Mouse (Mus musculus): ENCODE measurements around the gene Nr5a2. TPM values are rescaled to one million over a fixed set of nuclear protein-coding genes. Genes with fewer than 3 reads are reported as not detected.
A peak's percentile ranks its signal among the peaks of the same experiment; 100 is the strongest.

Nr5a2 gene
- polyA plus RNA-seq, 1 experiment from 2014 or later = 0.70 TPM

DNA sequence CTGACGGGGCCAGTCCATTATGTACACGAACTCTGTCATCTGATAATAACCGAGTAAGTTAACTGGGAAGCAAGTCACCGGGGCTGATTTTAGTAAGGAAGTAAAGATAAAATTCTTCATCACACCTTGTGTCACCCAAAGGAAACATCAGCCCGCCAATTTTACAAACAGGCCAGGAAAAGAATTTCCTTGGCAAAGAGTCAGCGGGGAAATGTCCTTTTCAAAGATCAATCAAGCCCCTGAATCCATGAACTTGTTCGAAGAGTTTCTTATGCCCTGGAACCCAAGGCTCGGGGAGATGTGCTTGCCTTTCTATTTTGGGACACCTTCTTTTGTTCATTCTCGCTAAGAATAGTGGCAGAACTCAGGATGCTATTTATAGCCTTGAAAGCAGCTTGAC lies 41.5 kb downstream of the Nr5a2 start:
- no peak for ATAC-seq (ENCODE audit: low FRiP score, low TSS enrichment)
- Histone ChIP-seq H3K9me3 (ENCODE audit: low read length) (no peaks in the 10 kb centered on the region), H3K9ac (replicated peaks; ENCODE audit: low read length) (no peak overlapping the region), H3K4me3 (ENCODE audit: low read length) (no peak overlapping the region), H3K36me3 (ENCODE audit: insufficient read depth, low read length) (no peaks in the 10 kb centered on the region), H3K27ac (ENCODE audit: low read length) (no peak overlapping the region), H3K4me2 (replicated peaks; ENCODE audit: low read depth, low read length) (no peak overlapping the region), H3K27me3 (ENCODE audit: insufficient read depth, low read length) (peaks cover 36% of the 10 kb centered on the region), H3K4me1 (ENCODE audit: insufficient read depth, low read length) (no peaks in the 10 kb centered on the region)
- WGBS = 59% methylated on average over 9 of the region's 9 CpGs

DNA sequence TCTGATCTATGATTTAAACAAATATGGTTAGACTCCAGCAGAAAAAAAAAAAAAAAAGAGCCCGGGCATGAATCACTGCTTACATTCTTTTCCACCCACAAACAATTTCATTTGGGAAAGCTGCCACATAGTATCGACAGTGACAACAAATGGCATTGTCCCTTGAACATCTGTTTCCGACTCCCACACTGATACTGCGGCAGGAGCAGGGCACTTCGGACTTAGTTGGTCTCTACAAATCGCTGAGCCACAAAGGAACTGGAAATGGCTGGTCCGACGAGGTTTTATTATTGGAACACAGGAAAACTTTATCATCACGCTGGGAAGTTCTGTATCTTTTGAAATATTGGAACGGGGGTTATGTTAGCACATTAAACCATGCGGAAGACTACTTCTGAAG lies 44.8 kb downstream of the Nr5a2 start:
- H3K27ac ChIP-seq (ENCODE audit: low read length) = no peak overlapping the region
- no peak for ATAC-seq (ENCODE audit: low FRiP score, low TSS enrichment)
- H3K36me3 ChIP-seq (ENCODE audit: insufficient read depth, low read length) = no peaks in the 10 kb centered on the region
- H3K9ac ChIP-seq (replicated peaks; ENCODE audit: low read length) = no peak overlapping the region
- H3K4me3 ChIP-seq (ENCODE audit: low read length) = no peak overlapping the region
- no peak overlapping the region for H3K4me2 ChIP-seq (replicated peaks; ENCODE audit: low read depth, low read length)
- H3K27me3 ChIP-seq (ENCODE audit: insufficient read depth, low read length) = peaks cover 41% of the 10 kb centered on the region
- no peaks in the 10 kb centered on the region for H3K9me3 ChIP-seq (ENCODE audit: low read length)
- peaks cover 5% of the 10 kb centered on the region for H3K4me1 ChIP-seq (ENCODE audit: insufficient read depth, low read length)
- 32% methylated on average over 11 of the region's 11 CpGs for WGBS

DNA sequence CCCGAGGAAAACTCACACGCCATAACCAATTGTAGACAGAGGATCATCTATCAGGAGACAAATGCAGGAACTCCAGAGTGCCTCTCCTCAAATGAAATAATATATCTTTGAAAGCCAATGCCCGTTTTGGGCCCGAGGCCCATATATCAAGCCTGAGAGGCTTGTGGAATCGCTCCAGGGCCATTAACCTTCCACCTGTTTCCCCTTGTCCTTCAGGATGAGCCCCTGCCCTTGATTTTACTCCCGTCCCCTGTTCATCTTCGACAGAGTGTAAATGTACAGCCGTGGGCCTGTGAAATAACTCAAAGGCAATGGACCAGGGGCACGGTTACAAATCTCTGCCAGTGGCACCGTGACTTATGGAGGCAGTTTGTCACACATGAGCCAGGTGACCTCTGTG lies 48.3 kb downstream of the Nr5a2 start:
- no peak overlapping the region for H3K4me3 ChIP-seq (ENCODE audit: low read length)
- H3K27me3 ChIP-seq (ENCODE audit: insufficient read depth, low read length) = peaks cover 35% of the 10 kb centered on the region
- no peaks in the 10 kb centered on the region for H3K36me3 ChIP-seq (ENCODE audit: insufficient read depth, low read length)
- H3K9me3 ChIP-seq (ENCODE audit: low read length) = no peaks in the 10 kb centered on the region
- no peak overlapping the region for H3K9ac ChIP-seq (replicated peaks; ENCODE audit: low read length)
- peak; percentile 79 for ATAC-seq (ENCODE audit: low FRiP score, low TSS enrichment)
- H3K27ac ChIP-seq (ENCODE audit: low read length) = no peak overlapping the region
- no peak overlapping the region for H3K4me2 ChIP-seq (replicated peaks; ENCODE audit: low read depth, low read length)
- 13% methylated on average over 10 of the region's 10 CpGs for whole genome bisulfite sequencing
- H3K4me1 ChIP-seq (ENCODE audit: insufficient read depth, low read length) = peaks cover 5% of the 10 kb centered on the region

DNA sequence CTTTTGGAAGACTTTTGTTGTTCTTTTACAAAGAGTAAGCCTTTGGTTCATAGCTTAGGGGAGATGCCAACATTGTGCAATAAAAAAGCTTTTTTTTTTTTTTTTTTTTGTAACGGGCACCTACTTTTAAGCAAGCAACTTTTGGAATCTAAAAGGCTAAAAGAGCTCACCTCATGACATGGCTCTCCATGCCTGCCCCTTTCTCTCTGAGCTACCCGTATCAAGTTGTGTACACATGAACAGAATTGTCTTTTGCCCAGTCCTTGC lies 48.7 kb downstream of the Nr5a2 start:
- Histone ChIP-seq H3K9ac (replicated peaks; ENCODE audit: low read length) (no peak overlapping the region), H3K9me3 (ENCODE audit: low read length) (no peaks in the 10 kb centered on the region), H3K36me3 (ENCODE audit: insufficient read depth, low read length) (no peaks in the 10 kb centered on the region), H3K4me3 (ENCODE audit: low read length) (no peak overlapping the region), H3K27ac (ENCODE audit: low read length) (no peak overlapping the region), H3K27me3 (ENCODE audit: insufficient read depth, low read length) (peaks cover 33% of the 10 kb centered on the region), H3K4me1 (ENCODE audit: insufficient read depth, low read length) (peaks cover 5% of the 10 kb centered on the region), H3K4me2 (replicated peaks; ENCODE audit: low read depth, low read length) (no peak overlapping the region)
- WGBS = 43% methylated on average over 2 of the region's 2 CpGs
- no peak for ATAC-seq (ENCODE audit: low FRiP score, low TSS enrichment)

DNA sequence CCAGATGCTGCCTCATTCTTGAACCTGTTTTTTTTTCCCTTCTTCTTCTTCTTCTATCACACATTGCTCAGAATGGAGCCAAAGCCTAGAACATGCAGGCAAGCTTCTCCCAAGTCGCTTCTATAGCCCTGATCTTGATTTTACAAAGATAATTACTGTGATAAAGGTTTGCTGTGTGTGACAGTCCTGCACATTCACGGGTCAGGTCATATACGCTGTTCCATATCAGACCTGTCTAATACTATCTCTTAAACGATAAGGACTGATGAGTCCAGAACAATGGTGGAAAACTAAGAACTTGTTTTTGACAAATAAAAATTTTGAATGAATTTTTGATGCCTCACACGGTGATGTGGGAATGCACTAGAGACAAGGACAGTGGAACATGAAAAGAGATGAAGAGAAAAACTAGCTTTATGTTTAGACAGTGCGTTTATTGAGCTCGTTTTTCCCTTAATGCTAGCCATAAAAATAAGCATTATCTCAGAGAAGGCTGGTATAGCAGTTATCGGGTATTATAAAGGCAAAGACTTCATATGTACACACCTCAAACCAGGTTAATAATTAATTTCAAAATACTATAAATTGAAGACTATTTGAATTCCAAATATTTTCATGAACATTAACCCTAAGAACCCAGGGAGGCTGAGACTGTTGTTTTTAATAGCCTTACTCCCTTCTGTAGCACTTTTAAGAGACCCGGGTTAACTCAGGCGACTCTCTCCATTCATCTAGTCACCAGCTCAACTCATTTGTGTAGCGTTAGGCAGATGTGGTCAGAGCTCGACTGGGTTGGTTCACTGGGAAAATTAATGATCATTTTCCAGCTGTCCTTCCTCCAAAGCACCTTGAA lies 49.3 kb downstream of the Nr5a2 start:
- Histone ChIP-seq H3K9ac (replicated peaks; ENCODE audit: low read length) (no peak overlapping the region), H3K4me1 (ENCODE audit: insufficient read depth, low read length) (peaks cover 5% of the 10 kb centered on the region), H3K36me3 (ENCODE audit: insufficient read depth, low read length) (no peaks in the 10 kb centered on the region), H3K9me3 (ENCODE audit: low read length) (no peaks in the 10 kb centered on the region), H3K4me2 (replicated peaks; ENCODE audit: low read depth, low read length) (no peak overlapping the region), H3K27ac (ENCODE audit: low read length) (no peak overlapping the region), H3K4me3 (ENCODE audit: low read length) (no peak overlapping the region), H3K27me3 (ENCODE audit: insufficient read depth, low read length) (peaks cover 28% of the 10 kb centered on the region)
- WGBS = 42% methylated on average over 12 of the region's 12 CpGs
- no peak for ATAC-seq (ENCODE audit: low FRiP score, low TSS enrichment)

DNA sequence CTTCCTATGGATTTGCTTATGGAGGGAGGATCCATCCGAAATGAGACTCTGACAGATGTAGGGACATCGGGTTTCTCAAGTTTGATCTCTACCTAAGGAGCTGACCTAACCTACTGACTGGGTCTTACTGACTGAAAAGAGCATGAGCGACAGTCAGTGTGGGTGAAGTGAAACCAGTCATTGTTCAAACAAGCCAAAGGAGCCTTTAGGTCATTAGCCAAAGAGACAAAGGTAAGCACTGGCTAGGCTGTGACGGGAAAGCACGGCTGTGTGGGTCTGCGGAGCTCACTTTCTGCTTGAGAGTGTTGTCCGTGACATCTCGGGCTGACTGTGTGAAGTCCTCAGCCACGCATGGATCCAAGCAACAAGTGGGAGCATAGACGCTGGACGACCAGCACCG lies 50.1 kb downstream of the Nr5a2 start:
- H3K9ac ChIP-seq (replicated peaks; ENCODE audit: low read length) = no peak overlapping the region
- no peak overlapping the region for H3K4me3 ChIP-seq (ENCODE audit: low read length)
- H3K9me3 ChIP-seq (ENCODE audit: low read length) = no peaks in the 10 kb centered on the region
- 74% methylated on average over 12 of the region's 12 CpGs for WGBS
- no peak overlapping the region for H3K27ac ChIP-seq (ENCODE audit: low read length)
- H3K36me3 ChIP-seq (ENCODE audit: insufficient read depth, low read length) = no peaks in the 10 kb centered on the region
- ATAC-seq (ENCODE audit: low FRiP score, low TSS enrichment) = no peak
- no peak overlapping the region for H3K4me2 ChIP-seq (replicated peaks; ENCODE audit: low read depth, low read length)
- peaks cover 5% of the 10 kb centered on the region for H3K4me1 ChIP-seq (ENCODE audit: insufficient read depth, low read length)
- peaks cover 27% of the 10 kb centered on the region for H3K27me3 ChIP-seq (ENCODE audit: insufficient read depth, low read length)

DNA sequence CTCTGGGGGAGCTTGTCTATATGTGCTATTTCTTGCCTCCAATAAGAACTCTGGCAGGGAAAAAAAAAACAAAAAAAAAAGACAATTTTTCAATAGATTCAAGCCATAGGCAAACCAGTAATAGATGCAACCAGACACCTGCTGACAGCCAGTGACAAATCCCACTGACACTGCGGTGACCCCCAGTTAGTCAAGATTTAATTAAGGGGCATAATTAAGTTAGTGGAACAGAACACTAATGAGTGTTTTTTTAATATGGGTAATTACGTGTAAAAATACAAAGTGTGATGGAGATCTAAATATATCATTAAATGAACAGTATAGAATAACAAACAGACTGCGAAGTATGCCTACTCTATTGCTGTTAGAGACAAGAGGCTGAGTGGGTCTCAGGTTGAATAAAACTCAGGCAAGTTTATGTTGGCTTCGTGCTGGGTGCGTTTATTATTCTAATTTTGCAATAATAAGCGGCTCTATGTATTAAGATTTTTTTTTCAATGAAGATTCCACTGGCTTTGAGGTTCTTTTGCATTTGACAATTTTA lies 50.7 kb downstream of the Nr5a2 start:
- Histone ChIP-seq H3K4me2 (replicated peaks; ENCODE audit: low read depth, low read length) (no peak overlapping the region), H3K27me3 (ENCODE audit: insufficient read depth, low read length) (peaks cover 25% of the 10 kb centered on the region), H3K36me3 (ENCODE audit: insufficient read depth, low read length) (no peaks in the 10 kb centered on the region), H3K4me3 (ENCODE audit: low read length) (no peak overlapping the region), H3K4me1 (ENCODE audit: insufficient read depth, low read length) (peaks cover 5% of the 10 kb centered on the region), H3K27ac (ENCODE audit: low read length) (no peak overlapping the region), H3K9me3 (ENCODE audit: low read length) (no peaks in the 10 kb centered on the region), H3K9ac (replicated peaks; ENCODE audit: low read length) (no peak overlapping the region)
- ATAC-seq (ENCODE audit: low FRiP score, low TSS enrichment) = no peak
- WGBS = 66% methylated on average over 6 of the region's 6 CpGs

DNA sequence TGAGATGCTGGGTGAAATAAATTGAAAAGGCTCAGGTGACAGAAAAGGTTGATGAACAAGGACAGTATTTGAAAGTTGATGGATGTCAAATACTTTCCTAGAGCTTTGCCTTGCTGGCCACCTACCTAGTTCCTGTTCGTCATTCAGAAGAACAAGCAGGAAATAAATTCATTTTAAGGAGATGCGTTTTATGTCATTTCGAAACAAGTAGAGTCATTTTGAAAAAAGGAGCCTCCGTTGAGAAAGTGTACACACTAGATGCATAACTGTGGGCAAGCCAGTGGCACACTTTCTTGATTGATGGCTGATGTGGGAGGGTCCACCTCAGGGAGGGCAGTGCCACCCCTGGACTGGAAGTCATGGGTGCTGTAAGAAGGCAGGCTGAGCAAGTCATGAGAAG lies 62.1 kb downstream of the Nr5a2 start:
- no peak for ATAC-seq (ENCODE audit: low FRiP score, low TSS enrichment)
- Histone ChIP-seq H3K36me3 (ENCODE audit: insufficient read depth, low read length) (no peaks in the 10 kb centered on the region), H3K9ac (replicated peaks; ENCODE audit: low read length) (no peak overlapping the region), H3K27me3 (ENCODE audit: insufficient read depth, low read length) (no peaks in the 10 kb centered on the region), H3K9me3 (ENCODE audit: low read length) (0 out of 2 replicates have a peak, but pooled peaks cover 8% of the 10 kb centered on the region), H3K4me3 (ENCODE audit: low read length) (no peak overlapping the region), H3K4me1 (ENCODE audit: insufficient read depth, low read length) (peaks cover 13% of the 10 kb centered on the region), H3K4me2 (replicated peaks; ENCODE audit: low read depth, low read length) (no peak overlapping the region), H3K27ac (ENCODE audit: low read length) (no peak overlapping the region)
- WGBS = 83% methylated on average over 4 of the region's 4 CpGs

DNA sequence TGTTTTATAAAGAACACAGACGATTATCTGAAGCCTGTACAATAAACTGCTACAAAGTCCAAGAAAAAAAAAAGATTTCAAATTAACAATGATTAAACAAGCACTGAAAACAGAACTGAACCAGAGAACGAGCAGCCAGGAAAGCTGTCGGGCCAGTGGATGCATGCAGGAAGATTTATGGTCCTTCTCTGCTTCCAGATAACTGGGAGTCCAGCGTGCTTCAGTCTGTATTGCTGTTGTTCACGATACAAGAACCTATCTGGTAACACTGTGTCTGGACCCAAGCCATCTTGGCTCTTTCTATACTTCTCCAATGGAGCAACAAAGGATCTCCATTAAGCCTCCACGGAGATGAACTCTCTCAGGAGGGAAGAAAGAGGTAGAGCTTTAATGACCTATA lies 63.9 kb downstream of the Nr5a2 start:
- Histone ChIP-seq H3K27me3 (ENCODE audit: insufficient read depth, low read length) (no peaks in the 10 kb centered on the region), H3K27ac (ENCODE audit: low read length) (no peak overlapping the region), H3K4me2 (replicated peaks; ENCODE audit: low read depth, low read length) (no peak overlapping the region), H3K36me3 (ENCODE audit: insufficient read depth, low read length) (no peaks in the 10 kb centered on the region), H3K9ac (replicated peaks; ENCODE audit: low read length) (no peak overlapping the region), H3K9me3 (ENCODE audit: low read length) (0 out of 2 replicates have a peak, but pooled peaks cover 5% of the 10 kb centered on the region), H3K4me1 (ENCODE audit: insufficient read depth, low read length) (peaks cover 13% of the 10 kb centered on the region), H3K4me3 (ENCODE audit: low read length) (no peak overlapping the region)
- 23% methylated on average over 6 of the region's 6 CpGs for WGBS
- ATAC-seq (ENCODE audit: low FRiP score, low TSS enrichment) = 0 out of 2 replicates have a peak, but pooled peaks have one; percentile 46

DNA sequence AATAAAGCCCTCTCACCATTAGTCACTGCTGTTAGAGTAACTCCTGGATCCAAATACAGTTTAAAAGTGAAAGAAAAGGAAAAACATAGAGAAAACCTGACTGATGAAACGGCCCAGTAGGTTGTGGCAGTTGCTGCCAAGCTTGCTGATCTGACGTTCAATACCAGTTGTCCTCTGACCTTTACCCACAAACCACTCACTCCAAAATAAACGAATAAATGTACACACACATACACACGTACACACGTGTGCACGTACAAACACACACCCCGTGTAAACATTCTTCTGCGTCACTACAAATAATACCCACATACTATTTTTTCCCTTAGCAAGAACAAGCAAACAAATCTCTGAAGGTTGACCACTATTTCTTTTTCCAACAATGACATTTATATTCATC lies 64.4 kb downstream of the Nr5a2 start:
- Histone ChIP-seq H3K27ac (ENCODE audit: low read length) (no peak overlapping the region), H3K36me3 (ENCODE audit: insufficient read depth, low read length) (no peaks in the 10 kb centered on the region), H3K4me1 (ENCODE audit: insufficient read depth, low read length) (peaks cover 13% of the 10 kb centered on the region), H3K9ac (replicated peaks; ENCODE audit: low read length) (no peak overlapping the region), H3K4me3 (ENCODE audit: low read length) (no peak overlapping the region), H3K4me2 (replicated peaks; ENCODE audit: low read depth, low read length) (no peak overlapping the region), H3K9me3 (ENCODE audit: low read length) (0 out of 2 replicates have a peak, but pooled peaks cover under 1% of the 10 kb centered on the region), H3K27me3 (ENCODE audit: insufficient read depth, low read length) (peaks cover under 1% of the 10 kb centered on the region; the same call in 1 of the 2 replicates)
- WGBS = 73% methylated on average over 8 of the region's 8 CpGs
- ATAC-seq (ENCODE audit: low FRiP score, low TSS enrichment) = no peak
